Mouse (Mus musculus) Patski (cell line): Measurements from ENCODE around the gene Iqschfp. TPM values are rescaled to one million over a fixed set of nuclear protein-coding genes. Genes with fewer than 3 reads are reported as not detected.

Experiments used
- ATAC-seq: fragments of 100-300 bp; one replicate; pipeline ENCODE4 v1.8.0; 2021
- CTCF ChIA-PET: fragments of 350-600 bp; sonication (Branson Sonifier 250); formaldehyde crosslinking; loops from one replicate; lab custom pipeline; 2022; ENCODE audit warnings: inconsistent platforms; lab: Charles Lee
- POLR2A ChIA-PET: fragments of 350-600 bp; sonication (Branson Sonifier 250); formaldehyde crosslinking; loops from one replicate; lab custom pipeline; 2022; ENCODE audit warnings: antibody characterized with exemption, inconsistent platforms; lab: Charles Lee
- DNase-seq: peaks from one replicate; pipeline ENCODE4 v3.0.0-alpha.2; 2011; ENCODE audit warnings: low read depth, low spot score
- H3K27me3 ChIP-seq: fragments of 371-371 bp; one replicate; pipeline ENCODE4 v1.5.1; 2021
- CTCF ChIP-seq: fragments of 100-300 bp; IDR thresholded peaks from one replicate; pipeline ENCODE4 v1.5.1; 2021
- in situ Hi-C: fragments of 300-500 bp; cut with MboI; formaldehyde crosslinking; loops from 3 replicates; pipeline ENCODE4 v1.11.1; 2018; ENCODE audit warnings: low pct_unique_long_range_greater_than_20kb, mixed read lengths
- polyA plus RNA-seq: library from polyadenylated mRNA; unstranded; gene quantifications from one replicate; pipeline ENCODE4 v1.2.3, GENCODE M21; 2021

The Iqschfp gene
- polyA plus RNA-seq, 1 experiment from 2014 or later = not detected

DNA sequence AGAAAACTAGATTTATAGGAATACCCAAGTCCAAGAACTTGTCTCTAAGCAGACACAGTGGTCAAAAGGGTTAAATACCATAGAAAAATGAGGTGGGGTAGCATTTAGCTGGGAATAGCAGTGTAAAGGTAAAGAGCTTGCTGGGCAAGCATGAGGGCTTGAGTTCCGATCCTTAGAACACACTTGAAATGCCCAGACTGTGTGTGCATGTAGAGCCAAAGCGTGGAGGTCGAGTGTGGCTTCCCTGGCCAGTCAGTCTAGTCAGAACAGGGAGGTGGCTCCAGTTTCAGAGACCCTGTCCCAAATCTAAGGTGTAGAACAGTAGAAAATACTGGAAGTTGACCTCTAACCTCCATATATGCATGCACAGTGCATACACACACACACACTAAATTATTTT lies 591.5 kb downstream of the Iqschfp start:
- no peak for DNase-seq
- ATAC-seq = no peak
- no peak for TF ChIP-seq CTCF
- ChIA-PET CTCF (no interaction called here), POLR2A (interaction anchor here (1.2 kb wide), 1 partner anchor 58 kb away, joined by 3 read pairs; no protein-coding TSS in a partner anchor)
- no peaks in the 10 kb centered on the region for H3K27me3 ChIP-seq
- in situ Hi-C loops = no loop called here

DNA sequence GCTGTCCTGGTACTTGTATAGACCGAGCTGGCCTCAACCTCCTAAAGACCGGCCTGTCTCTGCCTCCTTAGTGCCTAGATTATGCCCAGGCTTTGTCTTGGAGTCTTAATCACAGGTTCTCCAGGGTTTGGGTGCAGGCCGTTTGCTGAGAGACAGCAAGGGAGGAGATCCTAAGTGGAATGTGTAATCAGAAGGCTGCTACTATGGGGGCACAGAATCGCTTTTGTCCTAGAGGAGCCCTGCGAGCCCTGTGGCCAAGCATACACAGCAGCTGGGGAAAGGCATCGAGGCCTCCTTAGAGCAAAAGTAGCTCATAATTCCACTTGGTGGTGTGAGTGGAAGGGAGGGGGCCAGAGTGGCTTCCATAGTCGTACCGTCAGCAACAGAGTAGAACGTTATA lies 592.0 kb downstream of the Iqschfp start:
- ATAC-seq (no peak), DNase-seq (no peak)
- CTCF ChIA-PET = interaction anchor here (0.9 kb wide), 1 partner anchor 14 kb away, joined by 6 read pairs; no protein-coding TSS in a partner anchor
- in situ Hi-C loops = no loop called here
- POLR2A ChIA-PET = interaction anchor here (0.8 to 1.2 kb wide), 2 partner anchors 16 to 57 kb away, joined by 3 to 4 read pairs; no protein-coding TSS in a partner anchor
- no peak for TF ChIP-seq CTCF
- no peaks in the 10 kb centered on the region for H3K27me3 ChIP-seq

DNA sequence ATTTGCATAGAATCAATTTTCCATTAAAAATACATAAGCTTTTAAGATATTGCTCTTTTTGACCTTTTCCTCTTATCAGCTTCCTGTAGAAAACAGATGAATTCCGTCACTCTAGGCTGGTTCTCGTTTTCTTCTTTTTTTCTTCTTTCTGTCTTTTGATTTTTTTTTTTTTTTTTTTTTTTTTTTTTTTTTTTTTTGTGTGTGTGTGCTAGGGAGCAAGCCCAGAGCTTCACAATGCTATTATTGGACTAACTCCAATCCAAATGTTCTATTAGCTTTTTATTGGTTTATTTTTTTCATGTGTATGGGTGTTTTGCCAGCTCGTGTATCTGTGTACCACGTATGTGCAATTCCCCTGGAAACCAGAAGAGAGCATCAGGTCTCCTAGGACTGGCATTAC lies 592.5 kb downstream of the Iqschfp start:
- ChIA-PET CTCF (interaction anchor here (0.9 kb wide), 1 partner anchor 15 kb away, joined by 6 read pairs; no protein-coding TSS in a partner anchor), POLR2A (interaction anchor here (0.6 to 0.8 kb wide), 2 partner anchors 16 to 32 kb away, joined by 3 to 4 read pairs; no protein-coding TSS in a partner anchor)
- no peaks in the 10 kb centered on the region for H3K27me3 ChIP-seq
- ATAC-seq (no peak), DNase-seq (no peak)
- in situ Hi-C loops = no loop called here
- TF ChIP-seq CTCF = no peak

DNA sequence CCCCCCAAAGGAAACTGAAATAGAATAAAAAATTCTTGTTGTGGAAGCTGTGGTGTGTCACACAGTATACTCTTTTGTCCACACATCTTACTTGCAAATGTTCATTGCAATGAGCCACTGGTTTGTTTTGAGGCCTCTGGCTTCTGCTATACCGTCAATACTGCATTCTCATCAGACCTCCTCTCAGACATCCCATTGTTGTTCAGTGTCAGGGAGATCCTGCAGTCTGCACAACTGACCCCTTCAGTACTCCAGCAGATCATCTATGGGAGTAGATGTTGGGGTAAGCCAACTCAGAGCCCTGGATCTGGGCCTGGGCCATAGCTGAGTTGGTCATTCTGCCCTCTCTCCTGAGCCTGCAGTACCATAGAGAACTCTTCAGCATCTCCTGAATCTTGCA lies 595.6 kb downstream of the Iqschfp start:
- POLR2A ChIA-PET = no interaction called here
- no peak for DNase-seq
- ATAC-seq = no peak
- in situ Hi-C loops = no loop called here
- H3K27me3 ChIP-seq = no peaks in the 10 kb centered on the region
- no peak for TF ChIP-seq CTCF
- CTCF ChIA-PET = interaction anchor here (1.0 to 3.6 kb wide), 4 partner anchors 9 to 431 kb away, joined by 3 to 22 read pairs (median 12); no protein-coding TSS in a partner anchor

DNA sequence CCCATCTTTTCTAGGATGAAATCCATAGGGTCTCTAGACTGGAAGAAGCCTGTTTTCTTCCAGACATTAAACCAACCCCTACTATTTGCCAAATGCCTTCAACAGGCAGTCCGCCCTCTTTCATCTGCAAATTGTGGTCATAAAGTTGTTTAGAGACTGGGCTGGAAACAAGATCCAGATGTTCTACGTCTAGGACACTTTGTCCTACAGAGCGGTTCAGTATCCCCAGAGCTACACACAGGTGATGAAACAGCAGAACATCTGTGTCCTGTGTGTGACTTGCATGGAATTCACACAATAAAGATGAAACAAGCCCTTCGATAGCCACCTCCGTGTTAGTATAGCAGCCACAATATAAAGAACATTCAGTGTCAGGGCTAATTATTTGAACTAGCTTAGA lies 596.3 kb downstream of the Iqschfp start:
- no peaks in the 10 kb centered on the region for H3K27me3 ChIP-seq
- ATAC-seq (no peak), DNase-seq (no peak)
- in situ Hi-C loops = no loop called here
- ChIA-PET CTCF (interaction anchor here (1.2 to 3.6 kb wide), 3 partner anchors 11 to 432 kb away, joined by 3 to 22 read pairs (median 21); no protein-coding TSS in a partner anchor), POLR2A (interaction anchor here (0.7 to 1.8 kb wide), 3 partner anchors 10 to 19 kb away, joined by 4 to 14 read pairs (median 4); no protein-coding TSS in a partner anchor)
- TF ChIP-seq CTCF = no peak

DNA sequence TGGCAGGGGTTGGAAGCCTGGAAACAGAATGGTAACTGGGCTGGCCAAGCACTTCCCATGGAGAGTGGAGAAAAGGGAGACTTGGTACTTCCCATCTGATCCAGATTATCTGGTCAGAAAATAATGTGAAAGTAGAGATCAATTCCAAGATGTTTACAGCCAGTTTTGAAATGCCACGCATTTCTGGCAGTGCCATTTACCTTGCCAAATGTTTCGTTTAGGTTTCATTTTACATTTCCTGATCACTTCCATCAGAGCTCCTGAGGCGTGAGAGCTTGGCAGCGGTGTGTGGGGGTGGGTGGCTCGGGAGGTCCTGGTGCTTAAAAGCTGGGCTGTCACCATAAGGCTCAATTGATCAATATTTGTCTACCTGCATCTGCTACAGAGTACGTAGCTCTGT lies 599.5 kb downstream of the Iqschfp start:
- no peak for TF ChIP-seq CTCF
- no peaks in the 10 kb centered on the region for H3K27me3 ChIP-seq
- ChIA-PET POLR2A (interaction anchor here (1.2 to 6.7 kb wide), 3 partner anchors 15 to 44 kb away, joined by 3 to 46 read pairs (median 12); no protein-coding TSS in a partner anchor), CTCF (interaction anchor here (1.2 to 5.6 kb wide), 6 partner anchors 17 to 435 kb away, joined by 3 to 39 read pairs (median 4); no protein-coding TSS in a partner anchor)
- in situ Hi-C loops = loop anchor here (5.0 to 10.0 kb wide), 2 partner anchors 51 to 113 kb away; no protein-coding TSS in a partner anchor
- no peak for ATAC-seq
- no peak for DNase-seq

DNA sequence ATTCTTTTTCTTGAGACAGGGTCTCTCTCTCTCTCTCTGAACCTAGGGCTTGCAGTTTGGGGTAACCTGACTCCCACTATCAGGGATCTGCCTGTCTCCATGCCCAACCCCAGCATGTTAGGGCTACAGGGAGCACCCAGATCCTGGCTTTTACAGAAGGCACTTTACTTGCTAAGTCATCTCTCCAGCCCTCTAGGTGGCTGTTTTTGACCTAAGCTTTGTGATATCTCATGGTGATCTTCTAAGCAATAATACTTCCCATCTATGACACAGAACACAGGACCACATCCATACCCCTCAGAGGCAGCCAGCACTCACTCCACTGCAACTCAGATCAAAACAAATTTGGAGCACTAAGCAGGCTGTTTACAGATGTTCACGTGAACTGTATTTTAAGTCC lies 600.0 kb downstream of the Iqschfp start:
- ATAC-seq (no peak), DNase-seq (no peak)
- ChIA-PET CTCF (interaction anchor here (1.2 to 5.6 kb wide), 9 partner anchors 11 to 436 kb away, joined by 3 to 39 read pairs (median 4); no protein-coding TSS in a partner anchor), POLR2A (interaction anchor here (1.2 to 6.7 kb wide), 3 partner anchors 15 to 43 kb away, joined by 3 to 46 read pairs (median 12); no protein-coding TSS in a partner anchor)
- H3K27me3 ChIP-seq = no peaks in the 10 kb centered on the region
- in situ Hi-C loops = loop anchor here (5.0 to 10.0 kb wide), 2 partner anchors 50 to 113 kb away; no protein-coding TSS in a partner anchor
- TF ChIP-seq CTCF = no peak

DNA sequence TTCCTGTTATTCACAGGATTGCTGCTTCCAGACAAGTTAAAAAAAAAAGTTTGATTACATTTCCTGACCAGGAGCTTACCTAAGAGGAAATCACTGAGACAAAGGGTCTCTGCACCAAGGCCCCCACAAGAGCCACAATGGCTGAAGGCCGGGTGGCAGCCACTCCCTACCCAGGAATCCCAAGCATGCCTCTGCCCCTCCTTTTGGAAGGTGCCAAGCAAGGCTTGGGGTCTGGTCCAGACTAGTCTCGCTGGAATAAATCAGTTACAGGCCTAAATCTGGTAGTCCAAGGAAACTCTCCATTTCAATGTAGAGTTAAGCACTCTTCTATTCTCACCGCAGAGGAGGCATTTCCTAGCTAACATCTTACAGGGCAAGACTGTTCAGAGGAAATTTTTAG lies 600.5 kb downstream of the Iqschfp start:
- ChIA-PET POLR2A (interaction anchor here (0.6 to 6.7 kb wide), 4 partner anchors 16 to 103 kb away, joined by 3 to 46 read pairs (median 8); no protein-coding TSS in a partner anchor), CTCF (interaction anchor here (1.2 to 5.6 kb wide), 9 partner anchors 12 to 436 kb away, joined by 3 to 39 read pairs (median 4); no protein-coding TSS in a partner anchor)
- DNase-seq = no peak
- no peak for TF ChIP-seq CTCF
- no peaks in the 10 kb centered on the region for H3K27me3 ChIP-seq
- ATAC-seq = no peak
- in situ Hi-C loops = loop anchor here (5.0 to 10.0 kb wide), 2 partner anchors 50 to 112 kb away; no protein-coding TSS in a partner anchor

DNA sequence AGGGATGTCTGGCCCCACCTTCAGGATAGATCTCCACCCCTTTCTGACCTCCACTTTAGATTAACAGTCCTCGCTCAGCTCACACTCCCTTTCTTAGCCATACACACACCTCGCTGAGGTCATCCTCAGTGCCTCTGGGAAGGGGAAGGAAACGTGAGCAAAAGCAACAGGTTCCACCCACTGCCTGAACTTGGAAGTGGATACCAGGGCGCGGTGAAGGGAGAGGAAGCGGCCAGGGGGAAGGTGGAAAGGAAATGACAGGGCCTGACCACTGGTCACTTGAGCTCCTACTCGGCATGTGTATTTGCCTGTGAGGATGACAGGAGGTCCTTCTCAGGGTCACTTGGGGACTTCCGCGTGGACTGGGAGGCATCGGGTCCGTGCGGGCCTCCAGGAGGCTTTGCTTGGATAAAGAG lies 601.1 kb downstream of the Iqschfp start:
- ChIA-PET POLR2A (interaction anchor here (0.6 to 6.7 kb wide), 5 partner anchors 24 to 362 kb away, joined by 3 to 46 read pairs (median 3); no protein-coding TSS in a partner anchor), CTCF (interaction anchor here (1.3 to 5.6 kb wide), 7 partner anchors 12 to 437 kb away, joined by 3 to 39 read pairs (median 5); no protein-coding TSS in a partner anchor)
- TF ChIP-seq CTCF = no peak
- ATAC-seq = peak; percentile 44
- DNase-seq = no peak
- no peaks in the 10 kb centered on the region for H3K27me3 ChIP-seq
- in situ Hi-C loops = loop anchor here (5.0 to 10.0 kb wide), 2 partner anchors 49 to 112 kb away; no protein-coding TSS in a partner anchor

DNA sequence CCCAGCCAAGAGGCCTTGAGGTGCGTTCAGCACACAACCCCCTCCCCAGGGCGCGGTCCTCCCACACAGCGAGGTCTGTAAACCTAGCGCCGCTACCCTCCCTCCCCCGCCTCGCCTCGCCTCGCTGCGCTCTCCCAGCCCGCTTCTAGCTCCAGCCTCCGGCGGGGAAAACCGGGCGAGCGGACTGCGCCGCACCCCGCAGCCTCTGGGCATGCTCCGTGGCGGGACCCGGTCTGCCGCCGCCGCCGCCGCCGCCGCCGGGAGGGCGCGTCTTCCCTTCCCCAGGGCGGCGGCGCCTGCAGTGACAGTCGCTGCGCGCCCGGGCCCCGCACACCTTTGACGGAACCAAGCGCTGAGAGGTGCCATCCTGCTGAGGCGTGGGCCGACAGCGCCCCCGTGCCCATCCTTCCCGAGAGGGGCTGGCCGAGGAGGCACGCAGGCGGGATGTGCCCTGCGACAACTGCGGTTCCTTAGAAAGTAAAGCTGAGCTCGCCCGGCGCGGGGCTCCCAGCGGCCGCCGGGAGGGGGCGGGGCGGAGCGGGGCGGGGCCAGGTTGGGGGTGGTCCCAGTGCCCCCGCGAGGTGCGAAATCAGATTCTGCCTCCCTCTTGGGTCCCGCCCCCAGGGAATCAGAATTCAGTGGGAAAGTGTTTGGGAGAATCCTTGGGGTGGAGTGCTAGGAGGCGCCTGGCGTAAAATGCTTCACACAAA lies 601.7 kb downstream of the Iqschfp start:
- TF ChIP-seq CTCF = no peak
- POLR2A ChIA-PET = interaction anchor here (0.6 to 6.7 kb wide), 12 partner anchors 16 to 362 kb away, joined by 3 to 46 read pairs (median 3); no protein-coding TSS in a partner anchor
- ATAC-seq = peak; percentile 55
- DNase-seq = peak; percentile 85
- in situ Hi-C loops = loop anchor here (5.0 to 10.0 kb wide), 2 partner anchors 49 to 111 kb away; no protein-coding TSS in a partner anchor
- no peaks in the 10 kb centered on the region for H3K27me3 ChIP-seq
- CTCF ChIA-PET = interaction anchor here (1.4 to 5.6 kb wide), 5 partner anchors 17 to 437 kb away, joined by 4 to 39 read pairs (median 5); no protein-coding TSS in a partner anchor
